Mouse (Mus musculus): ENCODE data around the gene Rad51ap2.

Gene Rad51ap2

DNA sequence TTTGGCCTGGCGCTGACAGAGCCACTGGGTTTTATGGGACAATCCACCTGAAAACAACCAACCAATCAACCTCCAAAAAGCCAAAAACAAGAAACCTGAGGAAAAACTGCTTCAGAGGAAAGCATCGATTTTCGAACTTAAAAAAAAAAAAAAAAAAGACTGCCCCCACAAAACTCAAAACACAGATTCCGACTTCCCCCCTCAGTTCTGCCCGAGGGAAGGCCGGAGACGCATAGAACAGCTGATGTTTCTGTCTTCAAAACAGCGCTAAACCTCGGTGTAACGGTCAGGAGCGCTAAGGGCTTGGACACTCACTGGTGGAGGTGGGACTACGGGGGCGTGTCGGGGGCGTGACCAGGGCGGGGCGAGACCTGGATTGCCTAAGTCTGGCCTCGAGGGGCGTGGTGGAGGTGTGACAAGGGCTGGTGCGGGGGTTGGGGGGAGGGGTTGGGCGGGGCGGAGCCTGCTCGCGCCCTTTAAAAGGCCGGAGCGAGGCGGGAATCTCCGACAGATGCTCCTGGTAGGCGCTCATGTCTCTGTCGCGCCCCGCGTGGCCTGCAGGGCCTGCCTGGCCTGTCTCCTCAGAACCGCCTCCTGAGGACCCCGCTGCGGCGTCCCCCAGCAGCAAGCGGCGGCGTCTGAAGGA is at the start of gene Rad51ap2:
Rad51ap2 (plus strand) TSS at position 531 of the 646 bp plus-strand sequence.
- DNase-seq (ENCODE audit: low spot score) = peak; percentile 88

DNA sequence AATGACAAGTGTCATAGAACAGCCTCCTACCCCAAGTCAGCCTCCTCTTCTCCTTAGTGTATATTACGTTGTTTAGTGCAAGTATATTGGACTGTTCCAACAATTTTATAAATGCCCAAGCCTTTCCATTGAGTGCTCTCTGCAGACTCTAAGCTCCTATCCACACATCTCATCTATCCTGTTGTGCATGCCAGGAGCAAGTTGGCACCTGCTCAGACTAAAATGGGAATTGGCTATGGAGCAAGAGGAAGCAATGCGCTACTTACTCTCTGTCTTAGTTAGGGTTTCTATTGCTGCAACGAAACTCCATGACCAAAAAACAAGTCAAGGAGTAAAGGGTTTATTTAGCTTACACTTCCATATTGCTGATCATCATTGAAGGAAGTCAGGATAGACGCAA is 48.2 kb upstream of the Rad51ap2 start:
- DNase-seq (ENCODE audit: low spot score) = no peak

DNA sequence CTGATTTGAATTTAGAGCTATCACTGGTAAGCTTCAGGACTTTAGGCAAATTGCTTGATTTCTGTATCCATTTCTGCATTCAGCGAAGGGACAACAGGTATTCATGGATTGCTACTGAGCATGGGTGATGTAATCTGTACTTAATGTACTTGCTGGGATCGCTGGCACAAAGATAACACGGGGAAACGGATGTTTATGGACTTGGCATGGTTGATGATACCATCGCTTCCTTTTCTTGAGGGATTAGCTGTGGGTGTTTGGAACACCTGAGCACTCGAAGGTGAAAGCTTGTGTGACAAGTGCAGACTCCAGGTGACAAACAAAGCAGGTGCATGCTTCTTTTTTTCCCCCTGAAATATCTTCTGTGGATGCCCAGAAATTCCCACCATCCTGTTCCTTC is 37.8 kb upstream of the Rad51ap2 start:
- no peak for DNase-seq (ENCODE audit: low spot score)

DNA sequence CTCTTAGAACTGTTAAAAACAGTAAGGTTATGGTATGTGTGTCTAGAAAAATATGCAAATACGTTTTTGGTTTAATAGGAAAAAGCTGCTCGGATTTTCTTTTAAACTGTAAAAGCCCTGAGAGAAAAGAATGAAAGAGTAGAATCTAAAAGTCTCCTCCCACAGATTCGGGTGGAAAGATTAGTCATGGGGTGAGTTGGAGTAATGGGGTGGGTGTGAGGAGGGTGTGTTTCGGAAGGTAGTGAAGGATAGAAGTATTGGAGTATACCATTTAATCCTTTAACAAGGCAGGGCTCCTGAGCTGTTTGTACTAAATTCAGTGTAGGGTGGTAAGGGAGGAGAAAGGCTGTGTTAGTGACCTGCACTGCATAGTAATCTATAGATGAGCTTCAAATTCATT is 28.5 kb upstream of the Rad51ap2 start:
- no peak for DNase-seq (ENCODE audit: low spot score)

DNA sequence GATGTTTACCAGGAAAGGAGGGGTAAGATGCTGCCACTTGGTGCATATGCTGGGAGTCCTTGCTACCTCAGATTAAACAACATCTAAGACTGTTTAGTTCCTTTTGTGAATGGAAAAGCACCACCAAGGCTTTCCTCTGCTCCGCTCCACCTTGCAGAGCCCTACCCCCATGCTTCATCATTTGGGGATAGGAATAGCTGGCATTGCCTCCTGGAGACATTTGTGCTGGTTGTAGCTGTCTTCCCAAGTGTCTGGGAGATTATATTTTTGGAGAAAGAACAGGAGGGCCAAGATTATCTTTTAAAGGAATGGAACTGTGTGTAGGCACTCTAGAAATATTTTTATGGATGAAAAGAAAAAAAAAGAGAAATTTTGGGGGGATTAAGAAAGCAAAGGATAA is 22.8 kb upstream of the Rad51ap2 start:
- DNase-seq (ENCODE audit: low spot score) = no peak

GRCm38 (mm10) chr12:11433716-11434115 is 22.2 kb upstream of the Rad51ap2 start:
- no peak for DNase-seq (ENCODE audit: low spot score)

GRCm38 (mm10) chr12:11434446-11434845 is 21.4 kb upstream of the Rad51ap2 start:
- DNase-seq (ENCODE audit: low spot score) = no peak

GRCm38 (mm10) chr12:11435246-11436022 is 20.4 kb upstream of the Rad51ap2 start:
- no peak for DNase-seq (ENCODE audit: low spot score)

DNA sequence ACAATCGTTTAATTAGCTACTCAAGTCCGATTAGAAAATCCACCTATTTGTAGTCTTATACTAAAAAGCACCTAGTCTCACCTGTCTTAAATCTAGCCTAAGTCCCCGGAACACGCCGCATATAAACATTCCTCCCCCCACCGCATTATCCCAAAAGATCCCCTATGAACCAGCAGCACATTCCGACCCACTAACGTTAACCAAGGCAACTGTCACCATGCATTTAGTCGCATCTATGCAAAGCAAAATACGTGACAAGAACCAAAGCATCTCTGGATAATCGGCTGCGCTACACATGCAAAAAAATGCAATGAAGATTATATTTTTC is 19.9 kb upstream of the Rad51ap2 start:
- DNase-seq (ENCODE audit: low spot score) = no peak

DNA sequence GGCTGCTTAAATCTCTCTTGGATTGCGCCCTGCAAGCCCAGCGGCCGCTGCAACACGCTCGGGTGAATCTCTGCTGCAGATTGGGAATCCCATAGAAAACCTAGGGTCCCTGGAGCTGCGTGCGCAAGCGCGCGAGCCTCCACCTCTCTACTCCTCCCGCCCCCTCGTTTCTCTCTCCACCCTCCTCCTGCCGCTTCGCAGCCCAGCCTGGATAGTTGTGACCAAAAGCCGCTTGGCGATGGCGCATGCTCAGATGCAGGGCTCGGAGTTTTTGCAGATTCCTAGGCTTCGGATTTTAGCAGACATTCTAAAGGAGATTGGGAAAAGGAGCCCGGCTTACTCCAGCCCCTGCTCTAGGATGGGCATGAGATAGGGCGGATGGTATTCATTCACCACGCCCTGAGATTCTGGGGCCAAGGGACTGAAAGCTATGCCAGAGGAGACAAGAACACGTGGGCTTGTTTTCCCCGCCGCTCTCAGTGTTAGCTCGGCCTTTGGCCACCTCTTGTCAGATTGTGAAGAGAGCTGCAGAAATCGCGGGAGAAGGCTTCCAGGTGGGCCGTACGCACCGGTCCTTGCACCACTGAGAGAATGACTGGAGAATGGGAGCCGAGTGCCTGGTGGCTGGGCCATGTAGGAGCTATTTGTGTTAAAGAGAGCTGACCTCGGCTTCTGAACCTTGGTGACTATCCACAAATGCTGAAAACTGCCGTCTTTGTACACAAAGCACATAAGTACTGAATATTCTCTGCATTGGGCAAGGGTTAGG is 19.2 kb upstream of the Rad51ap2 start, which contains the start of gene Vsnl1:
Vsnl1 (minus strand) TSS at position 117 of the 769 bp plus-strand sequence.
- peak; percentile 65 for DNase-seq (ENCODE audit: low spot score)

- DNase-seq (ENCODE audit: low spot score) = peak; percentile 33
These were observed 18.5 kb upstream of the Rad51ap2 start for GRCm38 (mm10) chr12:11437266-11437906.

DNA sequence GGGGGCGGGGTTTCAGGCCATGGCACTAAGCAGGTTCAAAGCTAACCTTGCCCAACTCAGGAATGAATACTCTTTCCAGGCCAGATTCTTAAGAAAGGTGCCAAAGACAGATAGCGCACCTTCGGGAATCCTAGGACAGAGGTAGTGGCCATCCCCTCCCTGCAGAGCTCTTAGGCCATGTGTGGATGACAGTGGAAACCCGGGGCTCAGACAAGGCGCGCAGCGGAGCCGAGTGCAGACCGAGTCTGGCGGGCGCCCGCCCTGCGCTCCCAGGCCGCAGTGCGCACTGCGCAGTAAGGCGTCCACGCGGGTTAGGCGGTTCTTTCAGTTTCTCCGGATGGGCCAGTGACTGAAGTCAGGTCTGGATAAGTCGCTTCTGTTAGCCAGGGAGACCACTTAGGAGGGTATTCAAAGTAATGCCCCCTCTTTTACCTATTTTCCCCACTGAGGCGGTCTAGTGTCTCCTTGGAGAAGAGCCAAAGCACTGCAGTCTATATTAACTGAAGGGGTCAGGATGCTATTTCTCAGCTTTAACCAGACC is 17.9 kb upstream of the Rad51ap2 start:
- DNase-seq (ENCODE audit: low spot score) = no peak

GRCm38 (mm10) chr12:11454146-11454545 is 1.7 kb upstream of the Rad51ap2 start:
- DNase-seq (ENCODE audit: low spot score) = no peak

DNA sequence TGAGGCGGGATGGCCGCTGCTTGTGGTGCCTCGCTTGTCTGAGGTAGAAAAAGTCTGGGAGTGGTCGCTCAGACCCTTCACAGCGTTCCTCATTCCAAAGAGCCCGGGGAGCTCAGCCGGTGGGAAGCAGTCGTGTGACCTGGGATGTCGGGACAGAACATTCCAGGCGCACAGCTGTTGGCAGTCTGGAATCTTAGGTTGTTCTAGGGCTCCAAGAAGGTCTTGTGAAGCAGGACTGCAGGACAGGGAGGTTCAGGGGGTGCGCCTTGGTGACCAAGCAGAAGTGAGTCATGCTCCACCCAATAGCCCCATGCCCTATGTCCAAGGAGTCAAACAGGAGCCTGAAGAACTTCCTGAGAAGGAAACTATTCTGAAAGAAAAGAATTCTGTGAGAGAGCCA is 334 bp downstream of the Rad51ap2 start:
- DNase-seq (ENCODE audit: low spot score) = no peak

DNA sequence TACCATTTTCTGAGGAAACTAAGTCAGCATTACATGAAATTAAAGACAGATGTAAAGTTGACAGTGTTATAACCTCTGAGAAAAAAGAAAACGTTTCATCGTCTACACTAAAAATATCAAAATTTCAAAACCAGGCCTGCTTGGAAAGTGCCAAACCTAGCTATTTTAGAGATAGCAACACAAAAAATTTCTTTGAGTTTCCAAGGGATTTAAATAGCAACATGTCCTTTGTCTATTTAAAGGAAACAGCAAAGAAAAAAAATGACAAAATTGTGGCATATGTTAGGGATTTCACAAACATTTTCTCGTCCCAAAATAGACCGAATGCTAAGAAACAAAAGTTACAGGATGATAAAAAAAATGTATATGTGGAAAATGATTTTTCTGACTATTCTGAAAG is 753 bp downstream of the Rad51ap2 start:
- DNase-seq (ENCODE audit: low spot score) = no peak

Measured in ovary, adult 18-20 months (tissue).